Mouse (Mus musculus): ENCODE measurements around the gene Man2c1.
A peak's percentile ranks its signal among the peaks of the same experiment; 100 is the strongest.

The Man2c1 gene

DNA sequence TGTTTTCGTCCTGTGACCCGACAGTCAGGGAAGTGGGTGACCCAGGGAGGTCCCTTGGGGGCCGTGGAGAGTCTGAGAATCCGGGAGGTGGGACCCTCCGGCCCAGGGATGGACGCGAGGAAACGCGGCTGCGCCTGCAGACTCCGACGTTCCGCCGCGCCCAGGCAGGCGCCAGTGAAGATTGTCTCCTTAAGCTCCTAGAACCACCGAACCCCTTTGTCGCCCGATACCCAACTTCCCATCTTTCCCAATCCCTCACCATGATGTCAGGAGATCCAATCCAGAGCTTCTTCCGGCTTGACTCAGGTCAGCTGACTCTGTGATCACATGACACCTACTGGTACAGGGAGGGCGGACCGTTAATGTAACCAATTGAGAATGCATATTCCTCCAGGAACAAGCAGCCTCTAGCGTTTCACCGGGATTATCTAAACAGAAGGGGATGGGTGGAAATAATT, 27.6 kb downstream of the Man2c1 start, which contains the start of gene Commd4:
Commd4 (minus strand) TSS at position 319 of the 458 bp plus-strand sequence.
- DNase-seq (ENCODE audit: low spot score), result peak; percentile 77

DNA sequence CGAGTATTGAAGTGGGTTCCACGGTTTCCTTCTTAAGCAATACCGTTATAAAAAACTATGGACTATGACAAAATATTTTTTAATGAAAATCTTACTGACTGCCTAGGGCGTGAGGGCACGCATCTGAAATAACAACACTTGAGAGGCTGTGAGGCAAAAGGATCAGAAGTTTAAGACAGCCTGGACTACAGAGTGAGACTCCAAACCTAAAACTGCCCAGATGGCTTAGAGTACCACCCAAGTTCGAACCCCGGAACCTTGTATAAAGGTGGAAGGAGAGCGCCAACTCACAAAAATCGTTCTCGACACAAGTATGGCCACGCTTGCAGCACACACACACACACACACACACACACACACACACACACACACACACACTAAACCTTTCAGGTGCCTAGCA, 28.0 kb downstream of the Man2c1 start:
- no peak for DNase-seq (ENCODE audit: low spot score)

DNA sequence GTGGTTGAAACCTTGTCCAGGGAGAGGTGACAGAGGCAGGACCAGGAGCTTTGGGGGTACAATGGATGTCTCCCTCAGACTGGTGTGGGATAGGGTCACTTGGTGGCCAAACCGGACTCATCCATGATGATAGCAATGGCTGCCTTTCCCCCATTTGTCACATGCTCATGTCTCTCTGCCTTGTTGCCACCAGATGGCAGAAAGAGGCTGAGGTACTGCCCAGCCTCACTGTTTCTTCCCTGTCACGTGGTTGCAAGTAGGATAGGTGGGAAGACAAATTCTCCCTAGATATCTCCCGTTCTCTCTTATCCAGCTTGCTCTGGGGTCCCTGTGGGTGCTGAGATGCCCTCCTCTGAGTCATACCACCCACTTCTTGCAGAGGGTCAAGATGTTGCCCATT, 32.0 kb downstream of the Man2c1 start:
- DNase-seq (ENCODE audit: low spot score), result no peak

DNA sequence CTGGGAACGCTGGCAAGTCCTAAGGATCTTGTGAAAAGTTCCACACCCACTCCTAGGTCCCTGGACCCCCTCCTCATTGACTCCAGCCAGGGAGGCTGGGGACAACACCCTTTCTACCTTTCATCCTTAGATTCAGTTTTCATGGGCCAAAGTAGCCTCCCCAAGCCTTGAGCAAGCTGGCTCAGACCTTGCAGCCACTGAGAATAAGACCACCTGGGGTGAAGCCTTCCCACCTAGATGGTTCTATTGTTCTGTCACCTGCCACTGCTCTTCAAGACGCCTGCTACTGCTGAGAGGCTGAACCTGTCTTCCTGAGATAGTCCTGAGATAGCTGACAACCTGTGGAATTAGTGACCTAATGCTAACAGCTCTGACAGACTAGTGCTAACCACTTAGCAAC, 32.6 kb downstream of the Man2c1 start:
- no peak for DNase-seq (ENCODE audit: low spot score)

DNA sequence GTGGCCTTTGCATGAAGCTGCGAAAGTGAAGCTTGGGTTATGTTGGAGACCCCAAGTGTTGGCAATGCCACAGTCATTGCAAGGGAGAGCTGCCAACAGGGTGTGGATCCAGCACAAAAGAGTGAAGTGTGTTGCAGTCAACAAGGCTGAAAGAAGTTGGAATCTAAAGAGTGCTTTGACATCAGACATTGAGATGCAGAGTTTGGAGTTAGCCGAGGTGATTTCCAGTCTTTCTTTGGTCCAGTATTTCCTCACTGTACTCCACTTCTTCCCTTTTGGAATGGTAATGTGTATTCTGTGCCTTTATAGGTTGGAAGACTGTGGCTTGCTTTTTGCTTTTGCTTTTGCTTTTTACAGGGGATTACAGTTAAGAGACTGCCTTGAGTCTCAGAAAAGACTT, 35.7 kb downstream of the Man2c1 start:
- no peak for DNase-seq (ENCODE audit: low spot score)

DNA sequence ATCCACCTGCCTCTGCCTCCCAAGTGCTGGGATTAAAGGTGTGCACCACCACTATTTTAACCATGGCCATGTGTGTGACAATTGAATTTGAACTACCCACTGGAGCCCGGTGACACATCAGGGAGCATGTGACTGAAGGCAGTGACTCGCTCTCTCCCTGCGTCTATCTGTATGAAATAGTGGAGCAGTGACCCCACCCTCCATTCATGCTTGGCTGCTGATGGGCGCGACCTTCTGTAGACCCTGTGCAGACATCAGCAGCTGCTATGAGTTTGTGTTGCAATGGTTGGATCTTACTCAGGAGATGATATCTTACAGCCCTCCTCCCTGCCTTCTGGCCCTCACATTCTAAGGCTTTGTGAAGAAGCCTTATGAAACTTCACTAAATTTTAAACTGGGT, 37.9 kb downstream of the Man2c1 start:
- no peak for DNase-seq (ENCODE audit: low spot score)

Measured in ovary, postnatal 36 days (tissue).